Mouse (Mus musculus) neural tube, embryonic 15.5 days (tissue): ENCODE data around the gene Ptn. TPM values are rescaled to one million over a fixed set of nuclear protein-coding genes. Genes with fewer than 3 reads are reported as not detected.

ENCODE experiments used
- ATAC-seq: fragments of 200-750 bp; cut with Nextera tagmentation; 2 replicates; pipeline ENCODE4 v1.8.0; 2017; ENCODE audit warnings: mild to moderate bottlenecking, moderate TSS enrichment, moderate library complexity; ENCODE audit not compliant: low FRiP score
- H3K27ac ChIP-seq: fragments of 300-500 bp; sonication (generic); replicated peaks from 2 replicates; pipeline ENCODE4 v1.5.1; 2015; ENCODE audit warnings: mild to moderate bottlenecking, inconsistent platforms
- H3K27me3 ChIP-seq: fragments of 300-500 bp; sonication (generic); replicated peaks from 2 replicates; pipeline ENCODE4 v1.6.1; 2015; ENCODE audit warnings: inconsistent platforms
- H3K36me3 ChIP-seq: fragments of 300-500 bp; sonication (generic); 2 replicates; pipeline ENCODE4 v1.6.1; 2015; ENCODE audit warnings: inconsistent platforms
- H3K4me1 ChIP-seq: fragments of 300-500 bp; sonication (generic); 2 replicates; pipeline ENCODE4 v1.6.1; 2015; ENCODE audit warnings: inconsistent platforms
- H3K4me2 ChIP-seq: fragments of 300-500 bp; sonication (generic); 2 replicates; pipeline ENCODE4 v1.6.1; 2015; ENCODE audit warnings: inconsistent platforms, mild to moderate bottlenecking, moderate library complexity
- H3K4me3 ChIP-seq: fragments of 300-500 bp; sonication (generic); replicated peaks from 2 replicates; pipeline ENCODE4 v1.5.1; 2015; ENCODE audit warnings: mild to moderate bottlenecking, inconsistent platforms
- H3K9ac ChIP-seq: fragments of 300-500 bp; sonication (generic); replicated peaks from 2 replicates; pipeline ENCODE4 v1.6.1; 2015; ENCODE audit warnings: mild to moderate bottlenecking, inconsistent platforms
- H3K9me3 ChIP-seq: fragments of 300-500 bp; sonication (generic); replicated peaks from 2 replicates; pipeline ENCODE4 v1.6.1; 2016; ENCODE audit warnings: inconsistent platforms
- WGBS: fragments of 180-500 bp; shearing (Covaris S2); methylation state at CpG from one replicate; pipeline ENCODE4 v1.1.7; 2015; ENCODE audit warnings: mixed read lengths; 5-methylcytosine and 5-hydroxymethylcytosine counted together
- microRNA-seq: library from miRNA; unstranded; fragments of <30 nt; microRNA quantifications from one replicate; pipeline ENCODE4, GENCODE M21; 2017
- polyA plus RNA-seq: library from polyadenylated mRNA; unstranded; fragments of >200 nt; fragmentation: Nextera tagmentation; extraction: Ambion mirVana; gene quantifications from 2 replicates; pipeline ENCODE4 v1.2.1, GENCODE M21; 2015

The Ptn gene
- polyA plus RNA-seq, 1 experiment from 2014 or later: 715 TPM

GRCm38 (mm10) chr6:36676710-36677691 is 133.0 kb downstream of the Ptn start:
- H3K4me1 ChIP-seq: peaks cover 3% of the 10 kb centered on the region; the same call in 1 of the 2 replicates
- H3K9me3 ChIP-seq: no peaks in the 10 kb centered on the region
- no peak overlapping the region for H3K9ac ChIP-seq
- no peaks in the 10 kb centered on the region for H3K27me3 ChIP-seq
- H3K36me3 ChIP-seq: no peaks in the 10 kb centered on the region
- H3K27ac ChIP-seq: no peak overlapping the region
- no peak; the same call in 1 of the 2 replicates for ATAC-seq
- no peak overlapping the region for H3K4me2 ChIP-seq
- WGBS: 56% methylated on average over 8 of the region's 8 CpGs
- H3K4me3 ChIP-seq: no peak overlapping the region

GRCm38 (mm10) chr6:36672399-36673221 is 137.4 kb downstream of the Ptn start:
- WGBS: 54% methylated on average over 11 of the region's 11 CpGs
- no peak overlapping the region for H3K27ac ChIP-seq
- no peak for ATAC-seq
- H3K9me3 ChIP-seq: no peaks in the 10 kb centered on the region
- H3K9ac ChIP-seq: no peak overlapping the region
- no peak overlapping the region for H3K4me2 ChIP-seq
- H3K4me1 ChIP-seq: peaks cover 3% of the 10 kb centered on the region; the same call in 1 of the 2 replicates
- H3K27me3 ChIP-seq: no peaks in the 10 kb centered on the region
- H3K4me3 ChIP-seq: no peak overlapping the region
- no peaks in the 10 kb centered on the region for H3K36me3 ChIP-seq

GRCm38 (mm10) chr6:36671274-36671673 is 138.7 kb downstream of the Ptn start:
- Histone ChIP-seq H3K4me3 (no peak overlapping the region), H3K27me3 (no peaks in the 10 kb centered on the region), H3K4me2 (no peak overlapping the region), H3K9me3 (no peaks in the 10 kb centered on the region), H3K4me1 (peaks cover 3% of the 10 kb centered on the region; the same call in 1 of the 2 replicates), H3K9ac (no peak overlapping the region), H3K36me3 (no peaks in the 10 kb centered on the region), H3K27ac (no peak overlapping the region)
- ATAC-seq: no peak
- 88% methylated on average over 3 of the region's 3 CpGs for WGBS

Small RNA genes within 50 kb of the gene (microRNA-seq; reads per million reads assigned to microRNA genes)
- gene Gm25111: not detected
